Mouse (Mus musculus): ENCODE results near the gene Cacng5. TPM values are rescaled to one million over a fixed set of nuclear protein-coding genes. Genes with fewer than 3 reads are reported as not detected.

Gene Cacng5
- polyA plus RNA-seq, 1 experiment from 2014 or later, result 7.2 TPM

GRCm38 (mm10) chr11:107875861-107876494, 38.9 kb downstream of the Cacng5 start:
- no peak overlapping the region for H3K4me3 ChIP-seq
- H3K4me1 ChIP-seq, result no peaks in the 10 kb centered on the region
- H3K27me3 ChIP-seq, result no peaks in the 10 kb centered on the region
- H3K9me3 ChIP-seq, result no peaks in the 10 kb centered on the region
- H3K36me3 ChIP-seq, result no peaks in the 10 kb centered on the region
- no peak overlapping the region for H3K9ac ChIP-seq (replicated peaks)
- ATAC-seq (replicated peaks), result no peak
- H3K27ac ChIP-seq (replicated peaks), result no peak overlapping the region
- no peak overlapping the region for H3K4me2 ChIP-seq (replicated peaks)
- WGBS, result 63% methylated on average over 18 of the region's 18 CpGs

- WGBS, result 66% methylated on average over 6 of the region's 6 CpGs
- Histone ChIP-seq H3K9me3 (no peaks in the 10 kb centered on the region), H3K4me2 (replicated peaks) (no peak overlapping the region), H3K27ac (replicated peaks) (no peak overlapping the region), H3K9ac (replicated peaks) (no peak overlapping the region), H3K36me3 (no peaks in the 10 kb centered on the region), H3K27me3 (no peaks in the 10 kb centered on the region), H3K4me3 (no peak overlapping the region), H3K4me1 (peaks cover 3% of the 10 kb centered on the region)
- no peak for ATAC-seq (replicated peaks)
Observed at GRCm38 (mm10) chr11:107872743-107873142, 42.1 kb downstream of the Cacng5 start.

- H3K36me3 ChIP-seq, result no peaks in the 10 kb centered on the region
- H3K9ac ChIP-seq (replicated peaks), result no peak overlapping the region
- H3K4me2 ChIP-seq (replicated peaks), result no peak overlapping the region
- peak; percentile 67 for ATAC-seq (replicated peaks)
- no peak overlapping the region for H3K4me3 ChIP-seq
- no peaks in the 10 kb centered on the region for H3K27me3 ChIP-seq
- H3K9me3 ChIP-seq, result no peaks in the 10 kb centered on the region
- peak overlapping the region; percentile 76 for H3K27ac ChIP-seq (replicated peaks)
- H3K4me1 ChIP-seq, result peaks cover 10% of the 10 kb centered on the region
- 48% methylated on average over 8 of the region's 8 CpGs for WGBS
Observed at GRCm38 (mm10) chr11:107867509-107867908, 47.3 kb downstream of the Cacng5 start.

GRCm38 (mm10) chr11:107865128-107865527, 49.7 kb downstream of the Cacng5 start:
- Histone ChIP-seq H3K27me3 (no peaks in the 10 kb centered on the region), H3K4me2 (replicated peaks) (no peak overlapping the region), H3K27ac (replicated peaks) (no peak overlapping the region), H3K9ac (replicated peaks) (no peak overlapping the region), H3K9me3 (no peaks in the 10 kb centered on the region), H3K36me3 (no peaks in the 10 kb centered on the region), H3K4me3 (no peak overlapping the region), H3K4me1 (peaks cover 16% of the 10 kb centered on the region)
- ATAC-seq (replicated peaks), result no peak; the same call in 1 of the 2 replicates
- WGBS, result 18% methylated on average over 7 of the region's 7 CpGs

DNA sequence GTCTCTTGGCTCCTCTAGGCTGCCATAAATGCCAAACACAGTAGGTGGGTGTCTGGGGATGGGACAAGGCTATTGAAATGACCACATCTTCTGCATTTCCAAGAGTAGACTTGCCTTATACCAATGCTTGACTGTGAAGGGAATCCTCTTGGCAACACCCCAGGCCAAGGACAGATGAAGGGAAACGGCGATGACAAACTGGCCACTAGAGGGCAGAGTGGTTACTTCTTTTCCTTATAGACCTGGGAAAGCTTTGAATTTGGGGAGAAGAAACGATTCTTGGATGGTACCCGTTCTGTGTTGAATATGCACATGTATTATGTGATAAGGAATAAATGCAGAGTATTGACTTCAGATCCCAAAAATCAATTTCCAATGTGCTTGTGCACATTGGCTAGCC, 50.8 kb downstream of the Cacng5 start:
- peak; percentile 26; the same call in 1 of the 2 replicates for ATAC-seq (replicated peaks)
- no peak overlapping the region for H3K4me2 ChIP-seq (replicated peaks)
- 3% methylated on average over 4 of the region's 4 CpGs for WGBS
- H3K36me3 ChIP-seq, result no peaks in the 10 kb centered on the region
- H3K9me3 ChIP-seq, result no peaks in the 10 kb centered on the region
- no peak overlapping the region for H3K9ac ChIP-seq (replicated peaks)
- H3K4me1 ChIP-seq, result peaks cover 16% of the 10 kb centered on the region
- H3K27me3 ChIP-seq, result no peaks in the 10 kb centered on the region
- H3K4me3 ChIP-seq, result no peak overlapping the region
- H3K27ac ChIP-seq (replicated peaks), result no peak overlapping the region

DNA sequence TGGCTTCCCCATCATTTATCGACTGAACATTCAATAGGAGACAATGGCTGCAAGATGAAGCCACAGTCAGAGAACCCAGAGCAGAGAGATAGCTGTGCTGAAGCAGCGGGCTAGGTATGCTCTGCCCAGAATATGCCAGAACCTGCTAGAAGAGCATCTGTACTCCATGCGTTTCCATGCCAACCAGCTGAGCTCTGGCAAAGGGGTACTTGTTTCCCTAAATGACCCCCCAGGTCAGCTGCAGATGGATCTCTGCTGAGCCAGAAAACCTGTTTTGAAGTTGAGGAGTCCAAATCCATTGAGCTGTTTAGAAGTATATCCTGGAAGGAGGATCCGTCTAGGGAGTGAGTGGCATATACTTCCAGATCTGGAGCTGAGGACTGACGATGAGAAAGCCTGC, 53.1 kb downstream of the Cacng5 start:
- 73% methylated on average over 5 of the region's 5 CpGs for WGBS
- no peaks in the 10 kb centered on the region for H3K27me3 ChIP-seq
- ATAC-seq (replicated peaks), result no peak
- H3K9me3 ChIP-seq, result no peaks in the 10 kb centered on the region
- no peak overlapping the region for H3K4me2 ChIP-seq (replicated peaks)
- H3K9ac ChIP-seq (replicated peaks), result no peak overlapping the region
- peaks cover 6% of the 10 kb centered on the region for H3K4me1 ChIP-seq
- no peak overlapping the region for H3K4me3 ChIP-seq
- no peak overlapping the region for H3K27ac ChIP-seq (replicated peaks)
- H3K36me3 ChIP-seq, result no peaks in the 10 kb centered on the region

DNA sequence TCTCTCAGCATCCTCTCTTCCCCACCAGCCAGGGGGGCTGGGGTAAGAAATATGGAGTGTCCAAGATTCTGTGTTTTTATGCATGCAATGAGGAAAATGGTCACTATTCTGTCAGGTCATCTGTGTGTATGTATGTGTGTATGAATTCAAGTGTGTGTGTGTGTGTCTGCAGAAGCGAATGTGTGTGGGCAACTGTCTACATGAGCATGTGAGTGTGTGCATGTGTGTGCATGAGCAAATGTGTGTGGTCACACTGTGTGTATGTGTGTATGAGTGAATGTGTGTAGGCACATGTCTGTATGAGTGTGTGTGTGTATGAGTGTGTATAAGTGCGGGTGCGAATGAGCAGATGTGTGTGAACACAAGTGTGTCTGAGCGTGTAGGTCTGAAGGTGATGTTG, 55.0 kb downstream of the Cacng5 start:
- WGBS, result 89% methylated on average over 4 of the region's 4 CpGs

GRCm38 (mm10) chr11:107859288-107859687, 55.6 kb downstream of the Cacng5 start:
- Histone ChIP-seq H3K4me1 (peaks cover 6% of the 10 kb centered on the region; the same call in 1 of the 2 replicates), H3K27me3 (no peaks in the 10 kb centered on the region), H3K4me3 (no peak overlapping the region), H3K9ac (replicated peaks) (no peak overlapping the region), H3K36me3 (no peaks in the 10 kb centered on the region), H3K27ac (replicated peaks) (no peak overlapping the region), H3K4me2 (replicated peaks) (no peak overlapping the region), H3K9me3 (no peaks in the 10 kb centered on the region)
- WGBS, result 18% methylated on average over 7 of the region's 7 CpGs
- ATAC-seq (replicated peaks), result 0 out of 2 replicates have a peak, but pooled peaks have one; percentile 14

More for the DNA sequence above, 55.0 kb downstream of the Cacng5 start:
- Histone ChIP-seq H3K36me3 (no peaks in the 10 kb centered on the region), H3K4me1 (peaks cover 6% of the 10 kb centered on the region; the same call in 1 of the 2 replicates), H3K9ac (replicated peaks) (no peak overlapping the region), H3K27ac (replicated peaks) (no peak overlapping the region), H3K9me3 (no peaks in the 10 kb centered on the region), H3K27me3 (no peaks in the 10 kb centered on the region), H3K4me2 (replicated peaks) (no peak overlapping the region), H3K4me3 (no peak overlapping the region)
- 0 out of 2 replicates have a peak, but pooled peaks have one; percentile 14 for ATAC-seq (replicated peaks)

- WGBS, result 40% methylated on average over 1 of the region's 1 CpGs
- H3K4me2 ChIP-seq (replicated peaks), result no peak overlapping the region
- H3K27ac ChIP-seq (replicated peaks), result no peak overlapping the region
- peaks cover 6% of the 10 kb centered on the region; the same call in 1 of the 2 replicates for H3K4me1 ChIP-seq
- ATAC-seq (replicated peaks), result no peak
- no peaks in the 10 kb centered on the region for H3K27me3 ChIP-seq
- H3K9ac ChIP-seq (replicated peaks), result no peak overlapping the region
- no peak overlapping the region for H3K4me3 ChIP-seq
- no peaks in the 10 kb centered on the region for H3K36me3 ChIP-seq
- H3K9me3 ChIP-seq, result no peaks in the 10 kb centered on the region
Observed at GRCm38 (mm10) chr11:107853088-107853487, 61.8 kb downstream of the Cacng5 start.

GRCm38 (mm10) chr11:107849621-107850020, 65.2 kb downstream of the Cacng5 start:
- H3K9me3 ChIP-seq, result no peaks in the 10 kb centered on the region
- H3K9ac ChIP-seq (replicated peaks), result no peak overlapping the region
- no peaks in the 10 kb centered on the region for H3K27me3 ChIP-seq
- H3K27ac ChIP-seq (replicated peaks), result no peak overlapping the region
- WGBS, result 30% methylated on average over 10 of the region's 10 CpGs
- ATAC-seq (replicated peaks), result no peak
- no peak overlapping the region for H3K4me2 ChIP-seq (replicated peaks)
- H3K36me3 ChIP-seq, result no peaks in the 10 kb centered on the region
- no peak overlapping the region for H3K4me3 ChIP-seq
- peaks cover 6% of the 10 kb centered on the region; the same call in 1 of the 2 replicates for H3K4me1 ChIP-seq

- no peak overlapping the region for H3K4me2 ChIP-seq (replicated peaks)
- no peaks in the 10 kb centered on the region for H3K9me3 ChIP-seq
- H3K27ac ChIP-seq (replicated peaks), result no peak overlapping the region
- H3K4me3 ChIP-seq, result no peak overlapping the region
- ATAC-seq (replicated peaks), result no peak
- WGBS, result 95% methylated on average over 1 of the region's 1 CpGs
- H3K27me3 ChIP-seq, result no peaks in the 10 kb centered on the region
- H3K9ac ChIP-seq (replicated peaks), result no peak overlapping the region
- no peaks in the 10 kb centered on the region for H3K36me3 ChIP-seq
- no peaks in the 10 kb centered on the region for H3K4me1 ChIP-seq
Observed at GRCm38 (mm10) chr11:107844175-107844574, 70.7 kb downstream of the Cacng5 start.

GRCm38 (mm10) chr11:107833351-107834040, 81.4 kb downstream of the Cacng5 start:
- WGBS, result 63% methylated on average over 7 of the region's 7 CpGs
- no peak overlapping the region for H3K4me3 ChIP-seq
- H3K9ac ChIP-seq (replicated peaks), result no peak overlapping the region
- no peak overlapping the region for H3K4me2 ChIP-seq (replicated peaks)
- no peak overlapping the region for H3K27ac ChIP-seq (replicated peaks)
- H3K4me1 ChIP-seq, result no peaks in the 10 kb centered on the region
- H3K9me3 ChIP-seq, result no peaks in the 10 kb centered on the region
- H3K27me3 ChIP-seq, result no peaks in the 10 kb centered on the region
- H3K36me3 ChIP-seq, result no peaks in the 10 kb centered on the region
- no peak for ATAC-seq (replicated peaks)
